Mouse (Mus musculus) gastrocnemius, postnatal 36 days (tissue): ENCODE data around the gene Snx4. TPM values are rescaled to one million over a fixed set of nuclear protein-coding genes. Genes with fewer than 3 reads are reported as not detected.

Experiments
- DNase-seq, 2 experiments: peaks; one replicate each; pipeline ENCODE4 v3.0.0; 2022
- intact Hi-C: fragments of 180-260 bp; cut with DNase I; formaldehyde crosslinking; loops from one replicate; pipeline ENCODE4 v1.15.1; 2025
- total RNA-seq, 2 experiments: library from RNA; stranded (reverse); gene quantifications; 2 replicates each; pipeline ENCODE4 v1.2.3; 2021

Gene Snx4
- total RNA-seq, 2 experiments from 2014 or later = 13.0 to 13.4 TPM

GRCm38 (mm10) chr16:33262096-33262495 is 10.9 kb downstream of the Snx4 start:
- no peak for DNase-seq
- intact Hi-C loops = no loop called here

- no peak for DNase-seq
- intact Hi-C loops = no loop called here
Measured at GRCm38 (mm10) chr16:33267616-33268253, 16.5 kb downstream of the Snx4 start.

- DNase-seq = no peak
- intact Hi-C loops = no loop called here
Measured at GRCm38 (mm10) chr16:33271824-33272223, 20.6 kb downstream of the Snx4 start.

- DNase-seq = no peak
- intact Hi-C loops = no loop called here
Measured at GRCm38 (mm10) chr16:33283079-33283478, 31.8 kb downstream of the Snx4 start.

GRCm38 (mm10) chr16:33288536-33288935 is 37.3 kb downstream of the Snx4 start:
- intact Hi-C loops = no loop called here
- no peak for DNase-seq

GRCm38 (mm10) chr16:33289981-33290380 is 38.7 kb downstream of the Snx4 start:
- intact Hi-C loops = no loop called here
- DNase-seq = no peak

- intact Hi-C loops = no loop called here
- no peak for DNase-seq
Measured at GRCm38 (mm10) chr16:33292241-33292640, 41.0 kb downstream of the Snx4 start.

- intact Hi-C loops = no loop called here
- DNase-seq = no peak
Measured at GRCm38 (mm10) chr16:33294681-33295080, 43.4 kb downstream of the Snx4 start.

GRCm38 (mm10) chr16:33295321-33295720 is 44.1 kb downstream of the Snx4 start:
- intact Hi-C loops = no loop called here
- DNase-seq = no peak

GRCm38 (mm10) chr16:33297493-33297892 is 46.3 kb downstream of the Snx4 start:
- no peak for DNase-seq
- intact Hi-C loops = no loop called here

- intact Hi-C loops = loop anchor here (5.0 kb wide), 1 partner anchor 491 kb away; no protein-coding TSS in a partner anchor
- DNase-seq = peak; percentile 66 to 67
Measured at GRCm38 (mm10) chr16:33306633-33307070, 55.4 kb downstream of the Snx4 start.

GRCm38 (mm10) chr16:33307761-33308160 is 56.5 kb downstream of the Snx4 start:
- no peak for DNase-seq
- intact Hi-C loops = loop anchor here (5.0 kb wide), 1 partner anchor 490 kb away; no protein-coding TSS in a partner anchor

- DNase-seq = no peak
- intact Hi-C loops = loop anchor here (5.0 kb wide), 1 partner anchor 488 kb away; no protein-coding TSS in a partner anchor
Measured at GRCm38 (mm10) chr16:33309066-33309465, 57.8 kb downstream of the Snx4 start.

GRCm38 (mm10) chr16:33315611-33316010 is 64.4 kb downstream of the Snx4 start:
- no peak for DNase-seq
- intact Hi-C loops = no loop called here

GRCm38 (mm10) chr16:33317646-33318045 is 66.4 kb downstream of the Snx4 start:
- intact Hi-C loops = no loop called here

GRCm38 (mm10) chr16:33318059-33318458 is 66.8 kb downstream of the Snx4 start:
- DNase-seq = no peak
- intact Hi-C loops = no loop called here

More at GRCm38 (mm10) chr16:33317646-33318045, 66.4 kb downstream of the Snx4 start:
- no peak for DNase-seq

- intact Hi-C loops = no loop called here
- DNase-seq = no peak
Measured at GRCm38 (mm10) chr16:33325704-33326455, 74.6 kb downstream of the Snx4 start.

GRCm38 (mm10) chr16:33326589-33326988 is 75.3 kb downstream of the Snx4 start:
- intact Hi-C loops = no loop called here
- no peak for DNase-seq

GRCm38 (mm10) chr16:33327101-33327500 is 75.9 kb downstream of the Snx4 start:
- intact Hi-C loops = no loop called here
- DNase-seq = no peak

- intact Hi-C loops = loop anchor here (10.0 kb wide), 1 partner anchor 412 kb away; no protein-coding TSS in a partner anchor
Measured at GRCm38 (mm10) chr16:33333015-33333414, 81.8 kb downstream of the Snx4 start.

GRCm38 (mm10) chr16:33337177-33337576 is 85.9 kb downstream of the Snx4 start:
- intact Hi-C loops = loop anchor here (10.0 kb wide), 1 partner anchor 408 kb away; no protein-coding TSS in a partner anchor
- peak; percentile 31 to 50 for DNase-seq

More at GRCm38 (mm10) chr16:33333015-33333414, 81.8 kb downstream of the Snx4 start:
- DNase-seq = no peak
